Mouse (Mus musculus) MEL (cell line): Measurements from ENCODE around the gene C330007P06Rik. TPM values are rescaled to one million over a fixed set of nuclear protein-coding genes. Genes with fewer than 3 reads are reported as not detected.

ENCODE experiments used
- DNase-seq: peaks from one replicate; pipeline ENCODE4 v3.0.0; 2011; ENCODE audit warnings: low read depth, low spot score
- H3K27ac ChIP-seq: 2 replicates; pipeline ENCODE4 v1.5.1; 2012; ENCODE audit warnings: low read depth, mild to moderate bottlenecking, control low read depth, low read length, moderate library complexity; ENCODE audit not compliant: control insufficient read depth
- H3K27me3 ChIP-seq, 2 experiments: fragments of 150-350 bp in 1 of 2; sonication (generic) in 1 of 2; 2 replicates each; pipeline ENCODE4 v1.6.1; 2012; ENCODE audit warnings: low read length in 2 of 2, mild to moderate bottlenecking in 2 of 2, improper control_type of control experiment in 1 of 2, moderate library complexity in 1 of 2; ENCODE audit not compliant: insufficient read depth in 2 of 2, control insufficient read depth in 1 of 2
- H3K36me3 ChIP-seq, 2 experiments: 2 replicates each; pipeline ENCODE4 v1.6.1; 2012 to 2014; ENCODE audit warnings: low read length in 2 of 2, improper control_type of control experiment in 1 of 2, inconsistent platforms in 1 of 2, mild to moderate bottlenecking in 1 of 2; ENCODE audit not compliant: insufficient read depth in 2 of 2, control insufficient read depth in 1 of 2
- H3K4me1 ChIP-seq, 2 experiments: fragments of 150-350 bp in 1 of 2; sonication (generic) in 1 of 2; 2 replicates each; pipeline ENCODE4 v1.6.1; 2012; ENCODE audit warnings: low read length in 2 of 2, improper control_type of control experiment in 1 of 2, mild to moderate bottlenecking in 1 of 2; ENCODE audit not compliant: insufficient read depth in 2 of 2, control insufficient read depth in 1 of 2
- H3K4me3 ChIP-seq, 2 experiments: fragments of 150-350 bp in 1 of 2; sonication (generic) in 1 of 2; 2 replicates each; pipeline ENCODE4 v1.5.1; 2012; ENCODE audit warnings: low read depth in 2 of 2, low read length in 2 of 2, mild to moderate bottlenecking in 2 of 2, moderate library complexity in 2 of 2, control low read depth in 1 of 2, improper control_type of control experiment in 1 of 2; ENCODE audit not compliant: control insufficient read depth in 1 of 2, insufficient read depth in 1 of 2
- H3K79me2 ChIP-seq: 2 replicates; pipeline ENCODE4 v1.6.1; 2012; ENCODE audit warnings: mild to moderate bottlenecking, low read length, moderate library complexity; ENCODE audit not compliant: control insufficient read depth, poor library complexity, insufficient read depth
- H3K9ac ChIP-seq: 2 replicates; pipeline ENCODE4 v1.6.1; 2012; ENCODE audit warnings: low read depth, mild to moderate bottlenecking, control low read depth, low read length, moderate library complexity; ENCODE audit not compliant: control insufficient read depth, poor library complexity, severe bottlenecking
- H3K9me3 ChIP-seq: fragments of 150-350 bp; sonication (generic); replicated peaks from 2 replicates; pipeline ENCODE4 v1.6.1; 2012; ENCODE audit warnings: mild to moderate bottlenecking, low read length, improper control_type of control experiment, moderate library complexity; ENCODE audit not compliant: insufficient read depth
- BHLHE40 ChIP-seq: IDR thresholded peaks from 2 replicates; pipeline ENCODE4 v1.6.1; 2012; ENCODE audit warnings: low read depth, mild to moderate bottlenecking, inconsistent platforms, low read length, improper control_type of control experiment, borderline replicate concordance
- CHD1 ChIP-seq: IDR thresholded peaks from 2 replicates; pipeline ENCODE4 v1.6.1; 2012; ENCODE audit warnings: low read depth, mild to moderate bottlenecking, inconsistent platforms, low read length, improper control_type of control experiment
- ETS1 ChIP-seq: IDR thresholded peaks from 2 replicates; pipeline ENCODE4 v1.6.1; 2012; ENCODE audit warnings: low read depth, mild to moderate bottlenecking, inconsistent platforms, low read length, improper control_type of control experiment, moderate library complexity
- HCFC1 ChIP-seq: IDR thresholded peaks from 2 replicates; pipeline ENCODE4 v1.6.1; 2012; ENCODE audit warnings: low read depth, mild to moderate bottlenecking, inconsistent platforms, low read length, improper control_type of control experiment, moderate library complexity
- JUND ChIP-seq: IDR thresholded peaks from 2 replicates; pipeline ENCODE4 v1.6.1; 2011; ENCODE audit warnings: low read depth, mild to moderate bottlenecking, improper control_type of control experiment, low read length
- KAT2A ChIP-seq: conservative IDR thresholded peaks from 2 replicates; pipeline ENCODE4 v1.6.1; 2012; ENCODE audit warnings: low read depth, low read length, improper control_type of control experiment, inconsistent platforms
- MAX ChIP-seq: IDR thresholded peaks from 2 replicates; pipeline ENCODE4 v1.6.1; 2011; ENCODE audit warnings: low read length, improper control_type of control experiment
- MEF2A ChIP-seq: IDR thresholded peaks from 2 replicates; pipeline ENCODE4 v1.6.1; 2014; ENCODE audit warnings: low read depth, mild to moderate bottlenecking, inconsistent platforms, low read length, improper control_type of control experiment; ENCODE audit not compliant: poor library complexity, insufficient replicate concordance, severe bottlenecking; ENCODE audit errors: extremely low read depth
- MXI1 ChIP-seq: IDR thresholded peaks from 2 replicates; pipeline ENCODE4 v1.6.1; 2011; ENCODE audit warnings: mild to moderate bottlenecking, low read depth, low read length, improper control_type of control experiment
- MYB ChIP-seq: IDR thresholded peaks from 2 replicates; pipeline ENCODE4 v1.6.1; 2011; ENCODE audit warnings: mild to moderate bottlenecking, low read depth, low read length, improper control_type of control experiment
- NELFE ChIP-seq: IDR thresholded peaks from 2 replicates; pipeline ENCODE4 v1.6.1; 2011; ENCODE audit warnings: low read depth, low read length, improper control_type of control experiment
- POLR2A ChIP-seq, 2 experiments: IDR thresholded peaks; 2 replicates each; pipeline ENCODE4 v1.6.1; 2011 to 2012; ENCODE audit warnings: low read length in 2 of 2, mild to moderate bottlenecking in 2 of 2, control low read depth in 1 of 2, improper control_type of control experiment in 1 of 2, low read depth in 1 of 2, moderate library complexity in 1 of 2; ENCODE audit not compliant: control insufficient read depth in 1 of 2, insufficient read depth in 1 of 2, poor library complexity in 1 of 2
- POLR2AphosphoS5 ChIP-seq: IDR thresholded peaks from 2 replicates; pipeline ENCODE4 v1.6.1; 2012; ENCODE audit warnings: low read depth, borderline replicate concordance, mild to moderate bottlenecking, inconsistent platforms, low read length, moderate library complexity, mixed read lengths
- RAD21 ChIP-seq: IDR thresholded peaks from 2 replicates; pipeline ENCODE4 v1.6.1; 2011; ENCODE audit warnings: mild to moderate bottlenecking, low read depth, low read length, improper control_type of control experiment
- RCOR1 ChIP-seq: IDR thresholded peaks from 2 replicates; pipeline ENCODE4 v1.6.1; 2012; ENCODE audit warnings: low read depth, mild to moderate bottlenecking, inconsistent platforms, low read length, improper control_type of control experiment
- SIN3A ChIP-seq: IDR thresholded peaks from 2 replicates; pipeline ENCODE4 v1.6.1; 2012; ENCODE audit warnings: low read length, improper control_type of control experiment, inconsistent platforms
- TBP ChIP-seq: IDR thresholded peaks from 2 replicates; pipeline ENCODE4 v1.8.0; 2011; ENCODE audit warnings: low read depth, low read length, improper control_type of control experiment
- TCF12 ChIP-seq: IDR thresholded peaks from 2 replicates; pipeline ENCODE4 v1.6.1; 2014; ENCODE audit warnings: low read depth, mild to moderate bottlenecking, inconsistent platforms, low read length, improper control_type of control experiment, moderate library complexity
- UBTF ChIP-seq: IDR thresholded peaks from 2 replicates; pipeline ENCODE4 v1.6.1; 2012; ENCODE audit warnings: low read depth, mild to moderate bottlenecking, inconsistent platforms, low read length, improper control_type of control experiment, moderate library complexity, borderline replicate concordance; ENCODE audit not compliant: insufficient read depth
- USF2 ChIP-seq, 2 experiments: IDR thresholded peaks; 2 replicates each; pipeline ENCODE4 v1.6.1; 2011 to 2012; ENCODE audit warnings: improper control_type of control experiment in 2 of 2, low read length in 2 of 2, borderline replicate concordance in 1 of 2, inconsistent platforms in 1 of 2, low read depth in 1 of 2, mild to moderate bottlenecking in 1 of 2; ENCODE audit not compliant: insufficient read depth in 1 of 2
- ZC3H11A ChIP-seq: IDR thresholded peaks from 2 replicates; pipeline ENCODE4 v1.6.1; 2012; ENCODE audit warnings: low read depth, mild to moderate bottlenecking, inconsistent platforms, low read length, improper control_type of control experiment
- ZKSCAN1 ChIP-seq: IDR thresholded peaks from 2 replicates; pipeline ENCODE4 v1.6.1; 2012; ENCODE audit warnings: low read depth, mild to moderate bottlenecking, inconsistent platforms, low read length, improper control_type of control experiment, moderate library complexity
- ZMIZ1 ChIP-seq: IDR thresholded peaks from 2 replicates; pipeline ENCODE4 v1.6.1; 2012; ENCODE audit warnings: low read depth, mild to moderate bottlenecking, inconsistent platforms, low read length, improper control_type of control experiment, moderate library complexity
- ZNF384 ChIP-seq: IDR thresholded peaks from 2 replicates; pipeline ENCODE4 v1.6.1; 2012; ENCODE audit warnings: low read depth, mild to moderate bottlenecking, inconsistent platforms, low read length, improper control_type of control experiment
- polyA plus RNA-seq, 2 experiments: library from polyadenylated mRNA; stranded (reverse) in 1 of 2; unstranded in 1 of 2; fragments of >175 nt in 1 of 2; fragments of >200 nt in 1 of 2; gene quantifications; 2 replicates each; pipeline versions ENCODE4 v1.2.1 to v1.2.4; 2012; ENCODE audit warnings: low replicate concordance in 2 of 2, low read depth in 1 of 2; ENCODE audit not compliant: insufficient read length in 2 of 2, insufficient read depth in 1 of 2, missing spikeins in 1 of 2
- total RNA-seq: library from RNA; depleted of rRNA; stranded (reverse); fragments of 300-350 nt; gene quantifications from 2 replicates; pipeline ENCODE4 v1.2.3, GENCODE M21; 2012

Gene C330007P06Rik
- total and polyA plus RNA-seq, 3 experiments: 15.1 to 17.1 TPM; not detected in 1

GRCm38 (mm10) chrX:36789360-36789759, 84.6 kb downstream of the C330007P06Rik start:
- no peak overlapping the region for H3K9ac ChIP-seq
- H3K27ac ChIP-seq: no peak overlapping the region
- no peaks in the 10 kb centered on the region for H3K9me3 ChIP-seq
- no peak overlapping the region for H3K4me3 ChIP-seq
- no peak for DNase-seq
- no peaks in the 10 kb centered on the region for H3K27me3 ChIP-seq
- no peaks in the 10 kb centered on the region for H3K36me3 ChIP-seq
- no peaks in the 10 kb centered on the region for H3K79me2 ChIP-seq
- H3K4me1 ChIP-seq: no peaks in the 10 kb centered on the region
- no peak for TF ChIP-seq ETS1
- TF ChIP-seq KAT2A: no peak
- TF ChIP-seq HCFC1: 0 out of 2 replicates have a peak, but pooled peaks have one; percentile 44
- no peak for TF ChIP-seq ZC3H11A
- TF ChIP-seq POLR2A (IDR thresholded peaks at IDR 0.05; ENCODE audit: control insufficient read depth in 1 of 2, insufficient read depth in 1 of 2, low read depth in 1 of 2, low read length in 2 of 2, poor library complexity in 1 of 2): no peak

- TF ChIP-seq SIN3A (no peak), UBTF (no peak)
- Histone ChIP-seq H3K79me2 (no peaks in the 10 kb centered on the region), H3K36me3 (no peaks in the 10 kb centered on the region), H3K9me3 (no peaks in the 10 kb centered on the region), H3K27me3 (no peaks in the 10 kb centered on the region), H3K9ac (no peak overlapping the region), H3K4me1 (no peaks in the 10 kb centered on the region), H3K27ac (no peak overlapping the region), H3K4me3 (no peak overlapping the region)
- no peak for DNase-seq
These were observed 96.2 kb downstream of the C330007P06Rik start for GRCm38 (mm10) chrX:36777694-36778093.

GRCm38 (mm10) chrX:36775520-36775919, 98.4 kb downstream of the C330007P06Rik start:
- TF ChIP-seq USF2 (IDR thresholded peaks at IDR 0.05; ENCODE audit: borderline replicate concordance in 1 of 2, insufficient read depth in 1 of 2, low read depth in 1 of 2, low read length in 2 of 2): no peak
- no peak for TF ChIP-seq RCOR1
- no peak for TF ChIP-seq NELFE
- no peak for TF ChIP-seq RAD21
- no peak for TF ChIP-seq TCF12
- TF ChIP-seq KAT2A: no peak
- no peak for TF ChIP-seq ZNF384
- TF ChIP-seq POLR2AphosphoS5: no peak
- no peak for TF ChIP-seq MXI1
- no peak for TF ChIP-seq MAX
- no peak for TF ChIP-seq ZKSCAN1
- no peak for TF ChIP-seq UBTF
- no peak for TF ChIP-seq TBP
- TF ChIP-seq SIN3A: no peak
- TF ChIP-seq ZMIZ1: no peak
- no peak for TF ChIP-seq BHLHE40
- TF ChIP-seq JUND: no peak
- TF ChIP-seq CHD1: no peak
- no peak for TF ChIP-seq MYB
- no peak for TF ChIP-seq MEF2A
- TF ChIP-seq, all 39 proteins: peak for 0
- DNase-seq: no peak
- Histone ChIP-seq H3K9ac (no peak overlapping the region), H3K4me3 (no peak overlapping the region), H3K9me3 (no peaks in the 10 kb centered on the region), H3K4me1 (no peaks in the 10 kb centered on the region), H3K27me3 (no peaks in the 10 kb centered on the region), H3K36me3 (no peaks in the 10 kb centered on the region), H3K27ac (no peak overlapping the region), H3K79me2 (no peaks in the 10 kb centered on the region)
